9 mouse cellular contexts compared by ENCODE assay signal in the genomic region with DNA sequence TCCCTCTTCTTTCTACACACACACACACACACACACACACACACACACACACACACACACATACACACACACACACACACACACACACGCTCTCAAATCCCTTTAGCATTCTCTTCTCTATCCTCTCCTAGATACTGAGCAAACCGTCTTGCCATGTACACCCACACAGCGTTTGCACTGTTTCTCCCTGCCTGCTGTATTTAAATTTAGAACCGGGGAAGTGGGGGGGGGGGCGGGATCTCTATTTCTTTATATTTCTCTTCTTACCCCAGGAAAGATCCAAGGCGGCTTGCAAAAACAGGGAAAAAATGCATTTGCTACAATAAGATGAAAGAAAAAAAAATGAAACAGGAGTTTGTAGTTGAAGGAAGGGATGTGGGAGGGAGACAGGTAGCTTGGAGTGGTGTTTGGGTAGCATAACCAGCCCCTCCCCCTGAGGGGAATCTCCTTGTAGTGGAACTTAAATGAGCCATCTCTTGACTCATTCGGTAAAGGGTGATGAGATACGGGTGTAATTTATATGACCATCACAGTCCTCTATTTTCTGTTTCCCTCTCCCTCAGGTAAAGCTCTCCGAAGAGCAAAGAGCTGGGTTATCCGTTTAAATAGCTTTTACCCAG. TPM values are rescaled to one million over a fixed set of nuclear protein-coding genes. Genes with fewer than 3 reads are reported as not detected.
DNase-seq lines count a peak whose midpoint lies in the region; ATAC-seq and TF ChIP-seq lines count a peak whose summit lies in the region.
"Had no signal": no experiment of that assay in that cellular context is flagged by ENCODE, and none has a peak within 500 bp of the region (broad histone marks: within the 10 kb centered on the region; RNA-seq: fewer than 3 reads in every experiment).

No protein-coding gene starts in this region.

- no peaks in the 10 kb centered on the region for H3K9me3 ChIP-seq in heart, embryonic 12.5 days (replicated peaks)
- H3K9me3 ChIP-seq in CH12.LX (replicated peaks; ENCODE audit: low read length) = no peaks in the 10 kb centered on the region
- no peaks in the 10 kb centered on the region for H3K9me3 ChIP-seq in embryonic facial prominence, embryonic 15.5 days (replicated peaks)
- no peaks in the 10 kb centered on the region for H3K9me3 ChIP-seq in limb, embryonic 14.5 days (ENCODE audit: control insufficient read depth, low read length)
- H3K9me3 ChIP-seq: G1E had no signal

- peak overlapping the region; percentile 79; the same call in 1 of the 2 replicates for H3K9ac ChIP-seq in heart, embryonic 12.5 days
- peak overlapping the region; percentile 34 for H3K9ac ChIP-seq in CH12.LX (ENCODE audit: insufficient read depth, low read depth)
- no peak overlapping the region for H3K9ac ChIP-seq in embryonic facial prominence, embryonic 15.5 days
- H3K9ac ChIP-seq in limb, embryonic 14.5 days (ENCODE audit: low read depth, low read length, severe bottlenecking) = peak overlapping the region; percentile 90

- TF ChIP-seq POLR2A in CH12.LX (IDR thresholded peaks at IDR 0.05; ENCODE audit: low read depth, low read length) = no peak
- no peak for TF ChIP-seq POLR2A in limb, embryonic 14.5 days (IDR thresholded peaks at IDR 0.05; ENCODE audit: borderline replicate concordance, extremely low read depth, insufficient read depth, insufficient read length)

- H3K27me3 ChIP-seq in heart, embryonic 12.5 days (replicated peaks) = peaks cover 20% of the 10 kb centered on the region
- peaks cover 9% of the 10 kb centered on the region for H3K27me3 ChIP-seq in CH12.LX (replicated peaks)
- H3K27me3 ChIP-seq in embryonic facial prominence, embryonic 15.5 days = no peaks in the 10 kb centered on the region
- no peaks in the 10 kb centered on the region for H3K27me3 ChIP-seq in limb, embryonic 14.5 days (ENCODE audit: control insufficient read depth, insufficient read depth, low read length)

- TF ChIP-seq RAD21 in CH12.LX (IDR thresholded peaks at IDR 0.05; ENCODE audit: low read depth, low read length) = no peak

- no peak for DNase-seq in heart, adult 9 months (ENCODE audit: low spot score in 2 of 2)
- no peak for DNase-seq in CH12.LX (ENCODE audit: extremely low read depth)
- DNase-seq in limb, embryonic 14.5 days (ENCODE audit: low spot score) = no peak
- DNase-seq in right cerebral cortex, postnatal 36 days (ENCODE audit: low spot score in 2 of 2) = peak; percentile 34 to 45
- DNase-seq in spleen, postnatal 36 days (ENCODE audit: low spot score in 2 of 2) = no peak
- DNase-seq in urinary bladder, postnatal 10 days (ENCODE audit: low spot score) = no peak

- no peaks in the 10 kb centered on the region for H3K4me1 ChIP-seq in heart, embryonic 12.5 days (replicated peaks)
- H3K4me1 ChIP-seq in CH12.LX (ENCODE audit: control insufficient read depth in 1 of 2, insufficient read depth in 2 of 2) = peaks cover 0 to 7% of the 10 kb centered on the region in 2 experiments; a peak in 1 of 4 replicates
- no peaks in the 10 kb centered on the region for H3K4me1 ChIP-seq in embryonic facial prominence, embryonic 15.5 days
- no peaks in the 10 kb centered on the region; the same call in 1 of the 2 replicates for H3K4me1 ChIP-seq in limb, embryonic 14.5 days (ENCODE audit: control insufficient read depth, insufficient read depth, low read length)

- ATAC-seq in heart, embryonic 12.5 days (ENCODE audit: insufficient number of reproducible peaks, low FRiP score) = no peak
- ATAC-seq in embryonic facial prominence, embryonic 15.5 days (ENCODE audit: insufficient number of reproducible peaks, low FRiP score, low TSS enrichment, low read depth) = no peak
- no peak for ATAC-seq in limb, embryonic 14.5 days (ENCODE audit: low FRiP score, low read depth)

- peak overlapping the region; percentile 83 for H3K4me3 ChIP-seq in heart, embryonic 12.5 days
- H3K4me3 ChIP-seq in CH12.LX (replicated peaks in 1 of 3; ENCODE audit: low read depth in 2 of 3, low read length in 2 of 3, poor library complexity in 1 of 3) = peak overlapping the region in 2 of 3 experiments; percentile 28 to 72
- H3K4me3 ChIP-seq in embryonic facial prominence, embryonic 15.5 days (replicated peaks) = peak overlapping the region; percentile 77
- H3K4me3 ChIP-seq in limb, embryonic 14.5 days (replicated peaks; ENCODE audit: low read length) = peak overlapping the region; percentile 79

- no peak overlapping the region for H3K27ac ChIP-seq in heart, embryonic 12.5 days (ENCODE audit: poor library complexity, severe bottlenecking)
- H3K27ac ChIP-seq in CH12.LX (ENCODE audit: insufficient read depth, low read depth) = no peak overlapping the region
- no peak overlapping the region for H3K27ac ChIP-seq in embryonic facial prominence, embryonic 15.5 days (replicated peaks)
- no peak overlapping the region for H3K27ac ChIP-seq in limb, embryonic 14.5 days (replicated peaks; ENCODE audit: low read depth, low read length)

- dilution Hi-C loops in CH12.LX (cut with MboI; ENCODE audit: extremely low pct_ligation_motif_present, extremely low pct_unique_long_range_greater_than_20kb, low sequenced_read_pairs) = no loop called here

- in situ Hi-C loops in CH12.LX (cut with MboI; ENCODE audit: low pct_ligation_motif_present, low pct_unique_long_range_greater_than_20kb, low sequenced_read_pairs) = loop anchor here (25.0 kb wide), 1 partner anchor 124 kb away; a partner anchor contains a TSS

- no peaks in the 10 kb centered on the region for H3K79me2 ChIP-seq in CH12.LX (replicated peaks; ENCODE audit: control insufficient read depth, extremely low read depth, insufficient read depth, poor library complexity, severe bottlenecking)

- WGBS in heart, embryonic 12.5 days = 20% methylated on average over 9 of the region's 10 CpGs
- whole genome bisulfite sequencing in embryonic facial prominence, embryonic 15.5 days = 9% methylated on average over 10 of the region's 10 CpGs
- 15% methylated on average over 10 of the region's 10 CpGs for WGBS in limb, embryonic 14.5 days

- peak overlapping the region; percentile 98 for H3K4me2 ChIP-seq in heart, embryonic 12.5 days
- peak overlapping the region; percentile 53 for H3K4me2 ChIP-seq in CH12.LX (ENCODE audit: insufficient read depth, low read depth, poor library complexity, severe bottlenecking)
- peak overlapping the region; percentile 64 for H3K4me2 ChIP-seq in embryonic facial prominence, embryonic 15.5 days (replicated peaks)
- H3K4me2 ChIP-seq in limb, embryonic 14.5 days (replicated peaks; ENCODE audit: low read depth, low read length, severe bottlenecking) = peak overlapping the region; percentile 73

- no peak for TF ChIP-seq EP300 in CH12.LX (IDR thresholded peaks at IDR 0.05; ENCODE audit: low read length)

- no peaks in the 10 kb centered on the region for H3K36me3 ChIP-seq in heart, embryonic 12.5 days
- H3K36me3 ChIP-seq in CH12.LX (replicated peaks in 1 of 2; ENCODE audit: control insufficient read depth in 1 of 2, insufficient read depth in 1 of 2, low read length in 1 of 2) = no peaks in the 10 kb centered on the region
- H3K36me3 ChIP-seq in embryonic facial prominence, embryonic 15.5 days = no peaks in the 10 kb centered on the region
- H3K36me3 ChIP-seq in limb, embryonic 14.5 days (ENCODE audit: control insufficient read depth, insufficient read depth, low read length) = no peaks in the 10 kb centered on the region
- H3K36me3 ChIP-seq: G1E had no signal

- TF ChIP-seq CTCF in CH12.LX (conservative IDR thresholded peaks at IDR 0.05 in 1 of 2, IDR thresholded peaks at IDR 0.05 in 1 of 2; ENCODE audit: low read depth in 2 of 2, low read length in 2 of 2) = no peak

TF ChIP-seq in CH12.LX, 34 proteins besides CTCF, POLR2A, EP300 and RAD21:
- TF ChIP-seq SMC3 (IDR thresholded peaks at IDR 0.05; ENCODE audit: low read depth, low read length) (no peak), SIN3A (IDR thresholded peaks at IDR 0.05; ENCODE audit: low read length) (0 out of 2 replicates have a peak, but pooled peaks have one; percentile 30), IRF4 (IDR thresholded peaks at IDR 0.05; ENCODE audit: low read depth, low read length) (0 out of 2 replicates have a peak, but pooled peaks have one; percentile 5), RCOR1 (conservative IDR thresholded peaks at IDR 0.05; ENCODE audit: low read depth, low read length) (no peak), MAX (IDR thresholded peaks at IDR 0.05; ENCODE audit: low read length) (no peak), ELF1 (IDR thresholded peaks at IDR 0.05; ENCODE audit: low read depth, low read length) (no peak), NELFE (IDR thresholded peaks at IDR 0.05; ENCODE audit: low read depth, low read length) (no peak), MXI1 (IDR thresholded peaks at IDR 0.05; ENCODE audit: low read depth, low read length) (no peak), PAX5 (IDR thresholded peaks at IDR 0.05; ENCODE audit: low read length) (no peak), BHLHE40 (IDR thresholded peaks at IDR 0.05; ENCODE audit: low read depth, low read length) (no peak), ZC3H11A (IDR thresholded peaks at IDR 0.05; ENCODE audit: low read depth, low read length) (no peak), MEF2A (IDR thresholded peaks at IDR 0.05; ENCODE audit: borderline replicate concordance, low read depth, low read length) (no peak)

RNA-seq across cellular contexts. Expression of a gene that starts 0.9 kb away (rescaled TPM):
- 2.9 and 3.3 TPM in 2 replicates for polyA plus RNA-seq in heart, embryonic 12.5 days (2016; fragmentation: Nextera tagmentation; extraction: Ambion mirVana)
- total RNA-seq in CH12.LX (2012; rRNA removed) (0.80 and 2.1 TPM in 2 replicates), CH12.LX (2014; rRNA removed) (0.69 and 0.72 TPM in 2 replicates)
- 0.76 and 0.77 TPM in 2 replicates for polyA plus RNA-seq in CH12.LX (2012; ENCODE audit: insufficient read length, low read depth)
- polyA plus RNA-seq in embryonic facial prominence, embryonic 15.5 days (2015; fragmentation: Nextera tagmentation; extraction: Ambion mirVana) = 12.0 and 12.9 TPM in 2 replicates
- 10.6 and 11.5 TPM in 2 replicates for polyA plus RNA-seq in limb, embryonic 14.5 days (2012; rRNA removed)
- polyA plus RNA-seq in limb, embryonic 14.5 days (2014; fragmentation: Nextera tagmentation; extraction: Ambion mirVana) = 16.4 and 19.5 TPM in 2 replicates
- polyA plus RNA-seq: G1E had no signal

Comparison
In these comparisons a context has a peak if more than half of its experiments do, and no peak if none do; other contexts are left out.
1. DNase-seq: peak in right cerebral cortex, postnatal 36 days (2 of 2); none in heart, adult 9 months (0 of 2), CH12.LX (single experiment), limb, embryonic 14.5 days (single experiment), spleen, postnatal 36 days (0 of 2) and urinary bladder, postnatal 10 days (single experiment).
2. Peak in every context shown above with its lines, with median percentiles within 50 percentile points of each other: H3K4me2 ChIP-seq and H3K4me3 ChIP-seq.